Mouse (Mus musculus) neural tube, postnatal 0 days (tissue): ENCODE data around the gene Icam1. TPM values are rescaled to one million over a fixed set of nuclear protein-coding genes. Genes with fewer than 3 reads are reported as not detected.

Source experiments
- microRNA counts: library from miRNA; unstranded; fragments of <30 nt; microRNA quantifications from one replicate; lab custom pipeline; 2015
- microRNA-seq: library from miRNA; unstranded; fragments of <30 nt; microRNA quantifications from one replicate; pipeline ENCODE4, GENCODE M21; 2016
- polyA plus RNA-seq: library from polyadenylated mRNA; unstranded; fragments of >200 nt; fragmentation: Nextera tagmentation; extraction: Ambion mirVana; gene quantifications from 2 replicates; pipeline ENCODE4 v1.2.1, GENCODE M21; 2015

Gene Icam1
- polyA plus RNA-seq: 3.2 and 3.8 TPM in 2 replicates

DNA sequence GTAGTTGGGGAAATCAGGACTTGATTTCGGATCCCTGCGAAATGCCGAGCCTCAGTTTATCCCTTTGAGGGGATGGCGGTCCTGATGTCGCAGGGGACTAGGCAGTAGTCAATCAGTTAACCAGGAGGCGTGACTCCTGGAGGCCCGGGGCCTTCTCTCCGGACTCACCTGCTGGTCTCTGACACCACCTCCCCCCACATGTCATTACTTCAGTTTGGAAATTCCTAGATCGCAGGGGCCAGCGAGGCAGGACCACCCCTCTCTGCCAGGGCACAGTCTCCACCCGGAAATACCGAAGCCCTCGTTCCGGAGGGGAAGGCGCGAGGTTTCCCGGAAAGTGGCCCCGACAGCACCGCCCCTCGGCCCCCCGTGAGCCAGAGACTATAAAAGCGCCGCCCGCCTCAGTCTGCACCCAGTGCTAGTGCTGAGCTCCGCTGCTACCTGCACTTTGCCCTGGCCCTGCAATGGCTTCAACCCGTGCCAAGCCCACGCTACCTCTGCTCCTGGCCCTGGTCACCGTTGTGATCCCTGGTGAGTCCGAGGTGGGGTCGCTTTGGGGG is at the start of gene Icam1:
Gene Icam1 (plus strand): TSS at position 415 of the 560 bp plus-strand sequence.

DNA sequence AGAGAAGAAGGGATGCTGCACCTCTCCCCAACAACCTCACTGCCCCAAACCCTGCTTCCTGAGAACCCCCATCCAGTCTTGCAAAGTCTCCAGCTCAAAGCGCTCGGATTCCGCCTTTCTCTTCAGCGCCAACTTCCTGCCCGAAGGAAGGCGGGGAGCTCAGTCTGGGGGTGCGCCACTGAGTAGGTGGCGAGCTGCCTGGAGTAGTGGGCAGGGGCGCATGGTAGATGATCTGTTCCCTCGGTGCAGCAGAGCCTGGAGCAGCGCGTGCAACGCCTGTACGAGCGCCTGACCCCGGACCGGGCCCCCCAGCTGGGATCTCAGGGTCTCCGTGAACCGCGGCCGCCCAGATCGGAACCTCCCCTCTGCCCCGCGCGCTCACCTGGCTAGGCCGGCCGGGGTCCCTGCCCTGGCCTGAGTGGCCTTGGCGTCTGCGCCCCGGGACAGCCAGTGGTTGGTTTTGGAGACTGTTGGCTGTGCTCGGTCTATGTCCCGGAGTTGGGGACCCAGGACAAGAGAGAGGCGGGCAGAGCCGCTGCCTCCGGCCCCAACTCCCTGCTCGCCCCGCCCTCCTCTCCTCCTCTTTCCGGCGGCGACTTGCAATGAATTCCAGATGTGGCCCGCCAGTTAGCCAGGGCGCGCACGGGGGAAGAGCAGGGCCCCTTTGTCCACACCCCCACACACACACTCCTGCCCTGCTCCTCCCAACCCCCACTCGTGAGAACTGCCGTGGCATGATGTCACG is 39.4 kb upstream of the Icam1 start, which contains the start of gene S1pr2:
Gene S1pr2 (minus strand): TSS at position 566 of the 745 bp plus-strand sequence.

DNA sequence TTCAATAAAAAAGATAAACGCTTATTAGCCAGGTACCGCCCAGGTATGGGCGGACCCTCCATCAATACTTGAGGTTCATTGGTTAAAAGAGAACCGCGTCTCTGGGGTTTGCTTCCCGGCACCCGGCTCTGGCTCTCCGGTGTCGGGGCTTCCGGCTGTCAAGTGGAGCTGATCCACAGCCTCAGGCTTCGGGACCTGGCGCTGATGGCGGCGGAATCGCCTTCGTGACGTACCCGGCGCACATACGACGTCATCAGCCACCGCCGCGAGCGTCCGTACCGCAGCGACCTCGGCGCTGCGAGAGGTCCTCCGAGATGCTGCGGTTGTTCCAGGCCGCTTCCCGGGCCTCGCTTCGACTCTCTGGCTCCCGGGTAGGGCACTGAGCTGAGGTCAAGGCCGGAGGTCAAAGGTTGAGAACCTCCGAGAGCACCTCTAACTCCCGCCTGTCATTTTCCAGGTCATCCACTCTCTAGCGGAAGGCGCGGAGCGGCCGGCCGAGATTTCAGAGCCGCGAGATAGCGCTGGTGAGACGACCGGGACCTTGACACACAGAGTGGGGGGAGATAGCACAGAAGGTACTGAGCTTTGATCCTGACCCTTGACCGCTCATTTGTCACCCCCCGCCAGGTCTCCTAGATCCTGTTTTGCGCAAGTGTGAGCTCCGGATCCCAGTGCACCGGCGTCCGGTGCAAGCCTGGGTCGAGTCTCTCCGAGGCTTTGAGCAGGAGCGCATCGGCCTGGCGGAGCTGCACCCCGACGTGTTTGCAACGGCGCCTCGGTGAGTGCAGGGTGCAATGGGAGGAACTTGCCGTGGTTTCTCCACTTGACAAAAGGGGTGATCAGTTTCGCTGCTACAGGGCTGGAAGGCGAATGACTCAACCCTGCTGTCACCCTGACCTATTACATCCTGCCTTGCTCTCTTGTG is 12.9 kb upstream of the Icam1 start, which contains the start of gene Mrpl4:
Gene Mrpl4 (plus strand): TSS at position 112 of the 925 bp plus-strand sequence.

DNA sequence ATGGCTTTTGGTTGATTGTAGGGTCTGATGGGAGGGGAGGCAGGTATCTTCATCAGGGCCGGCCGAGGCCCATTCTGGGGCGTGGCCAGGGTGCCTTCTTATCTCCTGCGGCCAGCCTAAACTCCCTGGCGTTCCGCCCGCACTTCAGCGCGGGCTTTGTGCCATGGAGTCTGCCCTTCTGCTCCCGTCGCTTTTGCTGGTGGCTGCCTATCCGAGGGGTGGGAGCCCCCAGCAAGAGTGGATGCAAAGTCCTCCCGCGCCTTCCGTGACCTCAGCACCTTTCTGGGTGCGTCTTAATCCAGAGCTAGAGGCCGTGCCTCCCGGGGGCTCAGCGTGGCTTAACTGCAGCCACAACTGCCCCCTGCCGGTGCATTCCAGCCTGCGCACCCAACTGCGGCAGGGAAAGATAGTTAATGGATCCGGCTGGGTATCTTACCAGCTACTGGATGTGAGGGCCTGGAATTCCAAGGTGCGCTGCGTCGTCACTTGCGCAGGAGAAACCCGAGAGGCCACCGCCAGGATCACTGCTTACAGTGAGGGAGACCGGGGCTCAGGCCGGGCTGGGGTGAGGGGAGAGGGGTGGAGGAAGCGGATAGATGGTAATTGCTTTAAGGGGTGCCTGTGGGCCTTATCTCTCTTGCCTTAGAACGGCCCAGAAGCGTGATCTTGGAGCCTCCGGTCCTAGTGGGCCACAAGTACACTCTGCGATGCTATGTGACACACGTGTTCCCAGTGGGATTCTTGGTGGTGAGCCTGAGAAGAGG is 13.7 kb downstream of the Icam1 start, which contains the start of gene Icam4:
Gene Icam4 (plus strand): TSS at position 83 of the 764 bp plus-strand sequence.

DNA sequence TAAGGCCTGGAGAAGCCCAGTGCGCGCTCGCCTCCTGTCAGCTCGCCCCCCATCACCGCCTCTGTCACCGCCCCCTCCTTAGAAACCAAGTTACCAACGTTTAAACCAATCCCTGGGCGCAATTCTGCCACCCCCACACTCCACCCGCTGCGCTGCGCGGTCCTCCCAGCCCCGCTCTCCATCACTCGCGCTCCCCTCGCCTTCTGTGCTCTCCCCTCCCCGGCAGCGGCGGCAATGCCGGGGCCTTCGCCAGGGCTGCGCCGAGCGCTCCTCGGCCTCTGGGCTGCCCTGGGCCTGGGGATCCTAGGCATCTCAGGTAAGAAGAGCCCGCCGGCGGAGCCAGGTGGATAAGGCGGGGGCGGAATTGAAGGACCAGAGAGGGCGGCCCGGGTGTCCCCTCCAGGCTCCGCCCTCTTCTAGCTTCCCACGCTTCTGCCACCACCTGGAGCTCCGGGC is 16.1 kb downstream of the Icam1 start, which contains the start of gene Icam5:
Gene Icam5 (plus strand): TSS at position 178 of the 456 bp plus-strand sequence.

DNA sequence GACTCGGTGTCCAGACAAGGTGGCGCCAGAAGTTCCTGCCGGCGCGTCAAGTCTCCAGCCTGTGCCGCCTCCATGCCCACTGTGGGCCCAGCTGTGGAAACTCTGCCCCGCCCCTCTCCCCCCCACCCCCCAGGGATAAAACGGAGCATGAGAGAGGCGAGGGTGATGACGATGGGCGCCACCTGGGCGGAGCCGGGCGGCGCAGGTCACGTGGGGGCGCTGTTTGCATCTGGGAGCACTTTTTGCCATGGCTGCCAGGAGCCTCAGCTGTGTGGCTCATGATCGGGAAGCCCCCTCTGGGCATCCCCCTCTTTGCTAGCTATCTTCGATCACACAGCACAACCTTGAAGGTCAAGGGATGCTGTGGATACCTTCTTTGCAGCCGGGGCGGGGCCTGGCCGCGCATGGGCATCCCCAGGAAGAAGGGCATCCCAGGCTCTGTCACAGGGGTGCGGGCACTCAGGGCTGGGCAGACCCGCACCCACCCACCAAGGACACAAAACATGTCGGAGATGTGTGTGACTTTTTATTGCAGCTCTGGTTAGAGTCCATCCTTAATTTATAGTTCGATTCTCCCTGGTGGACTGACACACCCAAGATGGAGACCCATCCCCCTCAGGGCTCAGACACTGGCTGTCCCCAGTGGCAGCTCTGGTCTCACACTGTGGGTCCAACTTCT is 51.4 kb downstream of the Icam1 start, which contains the start of gene Zglp1:
Gene Zglp1 (minus strand): TSS at position 88 of the 679 bp plus-strand sequence.

DNA sequence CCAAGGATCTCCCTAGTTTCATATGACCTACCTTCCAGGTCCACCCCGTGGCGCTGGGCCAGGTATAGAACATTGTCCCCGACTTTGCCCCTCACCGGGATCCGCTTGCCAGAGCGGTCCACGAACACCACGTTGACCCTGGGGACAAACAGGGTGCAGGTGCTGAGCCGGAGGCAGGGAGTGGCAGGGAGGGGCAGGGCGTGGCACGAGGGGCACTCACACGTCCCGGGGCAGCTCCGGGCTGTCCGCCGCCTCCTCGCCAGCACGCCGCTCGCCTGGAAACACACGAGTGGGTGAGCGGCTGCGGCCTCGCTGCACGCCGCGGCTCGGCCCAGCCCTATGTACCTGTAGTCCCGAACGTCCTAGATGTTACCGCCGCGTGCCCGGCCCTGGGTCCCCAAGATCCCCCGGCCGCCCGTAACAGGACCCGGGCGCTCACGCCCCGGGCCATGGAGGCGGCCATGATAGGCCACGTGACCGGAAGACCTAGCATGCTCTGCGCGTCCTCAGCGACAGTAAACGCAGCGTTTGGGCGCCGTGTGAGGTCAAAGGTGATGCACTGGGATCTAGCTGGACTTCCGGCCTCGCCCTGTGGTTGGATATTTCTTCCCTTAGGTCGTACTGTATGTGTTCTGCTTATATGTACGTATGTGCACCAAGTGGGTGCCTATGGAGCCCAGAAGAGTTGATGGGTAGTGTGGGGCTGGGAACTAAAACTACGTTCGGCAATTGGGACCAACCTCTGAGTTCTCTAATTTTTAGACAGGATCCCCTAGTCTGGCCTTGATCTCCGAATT is 57.5 kb downstream of the Icam1 start, which contains the start of the genes Gm49373 and Fdx1l:
Gene Gm49373 (minus strand): TSS at position 53 of the 797 bp plus-strand sequence.
Gene Fdx1l (minus strand): TSS at position 571 of the 797 bp plus-strand sequence.

MicroRNA genes within 50 kb of the gene (microRNA counts, 519-probe panel; counts per million panel counts)
- microRNA mmu-miR-1900 (lab: Ali Mortazavi, UCI): 40.5 counts per million

Small RNAs within 50 kb of the gene (microRNA-seq; reads per million reads assigned to microRNA genes)
- gene Mir1900 (not detected), gene Mir7082 (not detected)

Other genes with a start within 250 kb of the Icam1 start
- 2.1 and 2.4 TPM in 2 replicates for gene Col5a3, start 200.9 kb upstream of the Icam1 start, polyA plus RNA-seq
- gene Rdh8, start 197.5 kb upstream of the Icam1 start, polyA plus RNA-seq: not detected in 2 replicates
- gene A230050P20Rik, start 147.3 kb upstream of the Icam1 start, polyA plus RNA-seq: 36.1 and 49.9 TPM in 2 replicates
- 11.4 and 13.0 TPM in 2 replicates for gene Angptl6, start 136.3 kb upstream of the Icam1 start, polyA plus RNA-seq
- 37.3 and 39.7 TPM in 2 replicates for gene Ppan, start 127.8 kb upstream of the Icam1 start, polyA plus RNA-seq
- gene Eif3g, start 117.4 kb upstream of the Icam1 start, polyA plus RNA-seq: 211 and 231 TPM in 2 replicates
- gene Dnmt1, start 56.1 kb upstream of the Icam1 start, polyA plus RNA-seq: 32.3 and 33.8 TPM in 2 replicates
- gene S1pr2, start 39.2 kb upstream of the Icam1 start, polyA plus RNA-seq: 7.4 and 10.6 TPM in 2 replicates
- 133 and 135 TPM in 2 replicates for gene Mrpl4, start 13.2 kb upstream of the Icam1 start, polyA plus RNA-seq
- gene Icam4, start 13.4 kb downstream of the Icam1 start, polyA plus RNA-seq: 0.57 TPM in 1 of 2 replicates, not detected in the other
- gene Icam5, start 16.1 kb downstream of the Icam1 start, polyA plus RNA-seq: 4.0 and 4.1 TPM in 2 replicates
- gene Zglp1, start 51.1 kb downstream of the Icam1 start, polyA plus RNA-seq: 0.49 and 2.1 TPM in 2 replicates
- gene Gm49373, start 57.1 kb downstream of the Icam1 start, polyA plus RNA-seq: 1.1 and 1.2 TPM in 2 replicates
- 86.5 and 102 TPM in 2 replicates for gene Fdx1l, start 57.6 kb downstream of the Icam1 start, polyA plus RNA-seq
- gene Gm38431, start 76.0 kb downstream of the Icam1 start, polyA plus RNA-seq: 0.35 and 0.42 TPM in 2 replicates
- 16.6 and 21.1 TPM in 2 replicates for gene Raver1, start 76.0 kb downstream of the Icam1 start, polyA plus RNA-seq
- 6.5 and 7.0 TPM in 2 replicates for gene Tyk2, start 115.3 kb downstream of the Icam1 start, polyA plus RNA-seq
- gene Cdc37, start 134.0 kb downstream of the Icam1 start, polyA plus RNA-seq: 152 and 155 TPM in 2 replicates
- 49.6 and 56.9 TPM in 2 replicates for gene Pde4a, start 149.7 kb downstream of the Icam1 start, polyA plus RNA-seq
- 60.8 and 64.1 TPM in 2 replicates for gene Keap1, start 223.4 kb downstream of the Icam1 start, polyA plus RNA-seq
- 5.5 and 5.9 TPM in 2 replicates for gene S1pr5, start 232.5 kb downstream of the Icam1 start, polyA plus RNA-seq
- 41.7 and 48.3 TPM in 2 replicates for gene Atg4d, start 249.3 kb downstream of the Icam1 start, polyA plus RNA-seq